Mouse (Mus musculus): ENCODE measurements at regions not wholly inside any gene's neighbourhood (a gene's known extent, or its start where the extent isn't known, plus 50 kb on each side); places are given as distances from the start of the nearest gene placed in this dataset.
"Not testable (repeated sequence)": the region's sequence is repeated elsewhere in the genome, so short reads cannot be mapped to it uniquely, and the experiment has no call there.

DNA sequence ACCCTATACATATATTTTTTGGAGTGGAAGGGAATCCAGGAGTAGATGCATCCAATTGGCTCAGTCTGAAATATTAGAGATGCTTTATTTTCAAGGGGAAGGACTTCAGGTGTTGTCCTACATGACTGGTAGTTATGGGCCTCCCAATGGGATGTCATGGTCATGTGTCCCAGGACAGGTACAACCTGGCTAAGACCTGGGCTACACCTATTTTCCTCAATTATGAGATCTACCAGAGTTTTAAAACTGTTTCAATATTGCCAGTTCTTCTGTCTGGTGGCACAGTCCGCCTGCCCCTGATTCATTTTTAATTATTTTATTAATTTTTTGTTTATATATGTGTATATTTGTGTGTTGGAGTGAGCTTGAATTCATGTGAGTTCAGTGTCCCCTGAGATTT, 481.6 kb upstream of the 9530002B09Rik start:
- not testable (repeated sequence) for DNase-seq (ENCODE audit: low spot score); H3K4me1 ChIP-seq; H3K27me3 ChIP-seq (replicated peaks; ENCODE audit: low read depth, poor library complexity, severe bottlenecking); H3K4me3 ChIP-seq; H3K36me3 ChIP-seq (replicated peaks); H3K27ac ChIP-seq (replicated peaks)
- H3K9me3 ChIP-seq = peaks cover 51% of the 10 kb centered on the region
- WGBS = 74% methylated on average over 1 of the region's 1 CpGs

- H3K4me1 ChIP-seq; H3K36me3 ChIP-seq (replicated peaks); H3K9me3 ChIP-seq; H3K27ac ChIP-seq (replicated peaks); H3K4me3 ChIP-seq; DNase-seq (ENCODE audit: low spot score); H3K27me3 ChIP-seq (replicated peaks; ENCODE audit: low read depth, poor library complexity, severe bottlenecking): not testable (repeated sequence)
- no CpG with 5 or more reads among the region's 26 CpGs for WGBS
Observed at GRCm38 (mm10) chr4:122248199-122248796, 440.8 kb upstream of the 9530002B09Rik start.
